Mouse (Mus musculus) frontal cortex, adult (tissue): ENCODE results near the gene 3110040N11Rik.
A peak's percentile ranks its signal among the peaks of the same experiment; 100 is the strongest.
"Not testable (repeated sequence)": the region's sequence is repeated elsewhere in the genome, so short reads cannot be mapped to it uniquely, and the experiment has no call there.

Experiments
- ATAC-seq: cut with Nextera tagmentation; 2 replicates; pipeline ENCODE4 v1.9.2; 2017; ENCODE audit warnings: mild to moderate bottlenecking, moderate library complexity, mixed read lengths; ENCODE audit not compliant: low TSS enrichment

3110040N11Rik gene

DNA sequence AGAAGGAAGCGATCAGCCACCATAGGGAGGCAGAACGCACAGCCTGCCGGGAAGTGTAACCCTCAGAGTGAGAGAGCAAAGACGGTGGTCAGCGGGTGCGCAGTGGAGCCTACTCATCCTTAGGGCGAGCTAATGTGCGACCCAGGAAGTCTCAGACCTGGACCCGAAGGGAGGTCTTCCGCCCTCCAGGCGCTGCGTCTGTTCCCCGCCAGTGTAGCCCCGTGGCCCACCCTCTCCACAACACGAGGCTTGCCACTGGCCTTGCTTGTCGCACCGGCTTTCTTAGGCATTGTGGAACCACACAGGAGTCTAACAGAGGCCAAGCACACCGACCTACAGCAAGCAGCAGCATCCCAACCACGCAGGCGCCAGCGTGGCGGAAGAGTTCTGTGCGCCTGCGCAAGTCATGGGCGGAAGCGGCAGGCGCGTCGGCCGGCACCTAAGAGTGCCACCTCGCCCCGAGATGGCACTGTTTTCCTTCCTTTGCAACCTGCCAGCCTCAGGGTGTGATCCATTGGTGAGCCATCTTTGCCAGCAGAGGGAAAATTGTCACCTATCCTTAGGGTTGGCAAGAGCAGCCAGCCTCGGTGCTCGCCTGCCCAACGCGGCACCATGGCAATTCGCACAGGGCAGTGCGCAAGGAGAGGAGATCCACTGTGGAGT lies at the start of gene 3110040N11Rik:
3110040N11Rik (minus strand) TSS at position 384 of the 663 bp plus-strand sequence.
- ATAC-seq, result peak; percentile 95

DNA sequence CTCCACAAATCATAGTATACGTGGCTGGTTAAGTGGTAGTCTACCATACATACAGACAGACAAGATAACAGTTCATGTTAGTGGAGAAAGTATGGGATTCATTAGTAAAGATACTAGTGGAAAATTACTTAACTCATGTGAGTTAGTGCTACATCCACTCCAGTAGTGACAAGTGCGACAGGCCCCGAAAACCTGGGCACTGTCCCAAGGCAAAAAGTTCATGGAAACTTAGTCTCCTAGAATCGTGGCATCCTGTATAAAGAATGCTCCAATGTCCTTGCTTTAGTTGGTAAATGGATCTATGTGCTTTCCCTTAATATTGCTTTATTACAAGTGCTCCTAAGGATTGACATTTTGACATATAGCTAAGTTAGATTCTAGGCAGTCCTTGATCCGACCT lies 48.5 kb upstream of the 3110040N11Rik start:
- not testable (repeated sequence) for ATAC-seq

DNA sequence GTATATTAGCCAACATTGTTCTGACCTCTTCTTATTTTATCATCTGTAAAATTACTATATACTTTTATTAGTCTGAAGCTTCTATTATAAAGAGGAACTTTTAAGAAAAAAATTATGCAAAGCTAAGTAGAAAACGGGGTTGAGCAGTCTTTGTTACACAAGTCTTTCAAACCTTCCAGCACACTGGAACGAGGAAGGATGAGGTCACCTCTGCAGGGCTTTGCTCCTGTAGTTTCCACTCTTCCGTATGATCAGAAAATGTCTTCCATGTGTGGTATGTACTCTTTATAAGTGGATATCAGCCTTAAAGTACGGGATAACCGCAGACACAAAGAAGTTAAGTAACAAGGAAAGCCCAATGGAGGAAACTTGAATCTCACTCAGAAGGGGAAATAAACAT lies 46.2 kb upstream of the 3110040N11Rik start:
- ATAC-seq, result no peak

DNA sequence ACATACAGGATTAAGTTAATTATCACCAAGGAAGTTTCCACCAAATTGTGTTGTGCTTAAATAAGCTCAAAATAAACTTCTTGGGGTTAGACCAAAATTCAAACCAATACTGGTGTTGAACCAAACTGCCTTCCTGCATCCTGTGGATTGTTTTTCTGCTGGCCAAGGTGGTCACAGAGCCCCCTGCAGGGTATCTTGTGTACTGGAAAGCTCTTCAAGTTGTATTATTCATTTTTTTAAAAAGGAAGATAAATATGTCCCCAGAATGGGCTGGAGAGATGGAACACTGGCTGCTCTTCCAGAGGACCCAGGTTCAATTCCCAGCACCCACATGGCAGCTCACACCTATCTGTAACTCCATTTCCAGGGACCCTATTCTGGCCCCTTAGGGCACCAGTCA lies 45.6 kb upstream of the 3110040N11Rik start:
- ATAC-seq, result no peak

DNA sequence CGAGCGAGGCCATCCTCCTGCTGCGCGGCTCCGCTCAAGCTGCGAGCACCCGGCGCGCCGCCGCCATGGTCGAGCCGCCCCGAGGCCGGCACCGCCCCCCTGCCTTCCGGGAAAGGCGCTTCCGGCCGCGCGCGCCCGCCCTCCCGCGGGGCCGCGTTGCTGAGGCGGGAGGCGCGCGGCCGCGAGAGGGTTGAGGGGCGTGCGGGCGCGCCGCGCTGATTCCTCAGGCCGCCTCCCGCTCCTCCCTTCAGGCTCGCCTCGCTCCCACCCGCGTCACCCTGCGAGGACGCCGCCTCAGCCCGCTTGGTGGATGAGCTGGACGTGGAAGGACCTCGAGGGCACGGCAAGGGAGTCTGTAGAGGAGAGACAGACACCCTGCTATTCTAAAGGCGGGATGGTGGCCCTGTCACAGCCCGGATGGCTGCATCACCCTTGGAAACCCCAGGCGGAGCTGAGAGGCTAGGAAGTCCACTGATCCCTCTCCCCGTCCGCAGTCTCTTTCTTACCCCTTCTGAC lies 40.2 kb upstream of the 3110040N11Rik start, which contains the start of gene Btbd1:
Btbd1 (minus strand) TSS at position 53 of the 516 bp plus-strand sequence.
- peak; percentile 84 for ATAC-seq

DNA sequence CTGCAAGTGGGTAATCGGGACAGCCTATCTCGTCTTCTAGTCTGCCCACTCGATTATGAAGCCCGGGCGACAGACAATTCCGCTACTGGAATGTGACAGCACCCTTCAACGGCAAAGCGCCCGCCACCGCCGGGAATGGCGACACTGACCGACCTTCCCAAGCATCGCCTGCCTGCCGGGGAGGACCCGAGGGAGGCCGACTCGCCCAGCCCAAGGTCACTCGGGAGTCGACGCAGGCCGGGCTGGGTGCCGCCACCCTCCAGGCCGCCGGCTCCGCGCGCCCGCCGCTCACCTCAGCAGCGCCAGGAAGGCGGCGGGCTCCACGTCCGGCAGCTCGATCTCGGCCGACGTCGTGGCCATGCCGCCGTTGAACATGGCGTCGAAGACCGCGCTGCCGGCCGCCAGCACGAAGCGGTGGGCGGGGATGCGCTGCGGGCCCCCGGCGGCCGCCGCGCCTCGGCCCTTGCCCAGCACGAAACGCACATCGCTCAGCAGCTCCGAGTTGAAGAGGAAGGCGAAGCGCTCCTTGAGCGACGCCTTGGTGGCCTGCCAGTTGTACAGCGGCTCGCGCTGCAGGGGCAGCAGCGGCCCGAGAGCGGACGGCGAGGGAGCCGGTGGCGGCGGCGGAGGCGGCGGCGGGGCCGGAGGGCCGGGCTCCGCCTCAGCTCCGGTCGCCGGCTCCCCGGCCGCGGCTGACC lies 39.6 kb upstream of the 3110040N11Rik start:
- ATAC-seq, result peak; percentile 58

DNA sequence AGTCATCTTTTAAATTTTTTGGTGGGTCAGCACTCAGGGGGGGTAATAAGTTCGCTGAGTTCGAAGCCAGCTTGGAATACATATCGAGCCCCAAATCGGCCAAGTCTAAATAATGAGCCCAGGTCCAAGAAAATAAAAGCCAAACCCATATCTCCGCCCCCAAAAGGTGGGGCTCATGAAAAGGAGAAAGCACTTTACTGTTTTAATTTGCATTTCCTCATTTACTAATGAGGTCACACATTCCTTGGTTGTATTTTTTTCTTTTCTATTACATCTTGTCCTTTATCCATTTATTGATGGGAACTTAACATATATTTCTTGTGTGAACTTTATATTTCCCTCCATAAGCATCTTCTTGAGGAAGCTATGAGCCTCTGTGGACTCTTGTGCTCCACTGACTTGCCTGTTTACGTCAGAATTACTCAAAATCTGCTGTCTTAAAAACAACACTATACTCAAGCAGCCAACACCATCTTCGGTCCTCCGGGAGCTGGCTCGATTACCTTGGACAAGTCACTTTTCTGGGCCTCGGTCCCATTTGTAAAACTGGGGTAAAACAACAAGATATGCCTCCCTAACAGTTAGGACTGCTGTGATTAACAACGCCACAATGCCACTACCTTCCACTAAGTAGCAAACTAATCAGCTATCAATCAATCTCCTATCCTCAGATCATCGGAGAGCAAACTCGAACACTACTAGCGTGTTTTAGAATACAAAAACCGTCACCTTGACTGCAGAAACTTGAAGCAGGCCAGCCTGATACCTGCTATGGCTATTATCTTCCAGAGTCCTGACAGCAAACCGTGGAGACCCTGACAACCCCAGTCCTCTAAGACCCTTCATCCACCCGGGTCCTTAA lies 38.8 kb upstream of the 3110040N11Rik start:
- no peak for ATAC-seq

DNA sequence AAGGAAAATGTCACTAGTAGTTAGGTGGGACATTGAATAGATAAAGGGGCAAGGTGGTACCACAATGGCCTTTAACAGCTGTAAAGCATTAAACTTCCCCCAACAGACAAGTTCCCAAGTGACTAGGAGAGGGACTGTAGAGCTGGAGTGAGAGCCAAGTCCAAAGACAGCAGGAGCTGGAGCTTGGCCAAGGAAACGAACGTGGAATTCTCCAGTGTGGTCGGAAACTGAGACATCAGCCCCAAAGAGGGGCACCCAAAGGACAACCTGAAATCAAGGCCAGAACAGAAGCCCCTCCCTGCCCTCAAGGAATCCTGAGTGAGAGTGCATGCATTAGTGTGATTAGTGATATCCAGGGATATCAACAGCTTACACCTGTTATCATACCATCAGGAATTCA lies 36.1 kb upstream of the 3110040N11Rik start:
- ATAC-seq, result no peak

DNA sequence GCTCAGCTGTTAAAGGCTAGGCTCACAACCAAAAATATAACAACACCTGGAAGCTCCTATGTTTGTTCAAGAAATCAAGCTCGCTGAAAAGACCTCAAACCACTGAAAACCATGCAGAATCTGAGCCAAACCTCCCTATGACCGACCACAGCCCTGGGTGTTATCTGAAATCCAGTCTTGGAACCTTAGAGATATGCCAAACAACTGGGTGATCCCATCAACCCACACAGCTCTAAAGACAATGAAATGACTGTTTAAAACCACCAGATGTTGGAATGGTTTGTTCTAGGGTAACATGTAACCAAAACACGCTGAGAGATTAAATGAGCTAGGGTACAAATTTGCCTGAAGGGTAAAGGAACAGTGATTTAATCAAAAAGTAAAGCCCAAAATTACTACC lies 35.6 kb upstream of the 3110040N11Rik start:
- no peak for ATAC-seq

DNA sequence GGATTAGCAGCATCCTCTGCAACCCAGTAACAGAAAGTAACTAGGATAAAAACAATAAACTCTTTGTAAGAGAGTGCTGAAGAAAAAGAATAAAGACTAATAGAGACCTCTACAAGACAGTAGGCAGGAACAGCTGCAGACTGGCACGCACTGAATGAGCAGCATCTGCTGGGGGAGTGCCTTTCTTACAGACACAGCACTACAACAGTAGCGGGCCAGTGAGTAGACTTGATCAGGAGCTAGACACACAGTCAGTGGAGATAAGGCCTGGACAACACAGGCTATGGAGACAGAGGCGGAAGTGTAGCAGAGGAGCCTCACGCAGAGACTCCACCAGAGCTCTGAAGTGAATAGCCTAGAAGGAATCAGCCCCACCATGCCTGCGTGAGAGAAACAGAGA lies 16.8 kb upstream of the 3110040N11Rik start:
- ATAC-seq, result no peak

DNA sequence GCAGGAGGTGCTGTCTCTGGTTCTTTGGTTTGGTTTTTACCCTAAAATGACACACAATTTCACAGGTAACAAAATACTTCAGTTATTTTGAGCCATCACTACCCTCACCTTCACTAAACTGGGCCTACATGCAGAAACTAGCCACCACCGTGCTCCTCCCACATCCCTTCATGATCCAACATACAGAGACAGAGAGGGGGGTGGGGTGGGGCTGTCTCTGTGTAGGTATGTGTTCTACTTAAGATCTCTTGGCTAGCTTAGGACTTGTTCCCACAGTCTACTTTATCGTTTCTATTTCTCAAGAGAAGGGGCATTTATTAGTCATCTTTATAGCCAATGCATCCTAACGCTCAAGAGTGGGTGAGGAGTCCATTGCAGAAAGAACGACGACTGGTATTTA lies 742 bp downstream of the 3110040N11Rik start:
- peak; percentile 42; the same call in 1 of the 2 replicates for ATAC-seq

DNA sequence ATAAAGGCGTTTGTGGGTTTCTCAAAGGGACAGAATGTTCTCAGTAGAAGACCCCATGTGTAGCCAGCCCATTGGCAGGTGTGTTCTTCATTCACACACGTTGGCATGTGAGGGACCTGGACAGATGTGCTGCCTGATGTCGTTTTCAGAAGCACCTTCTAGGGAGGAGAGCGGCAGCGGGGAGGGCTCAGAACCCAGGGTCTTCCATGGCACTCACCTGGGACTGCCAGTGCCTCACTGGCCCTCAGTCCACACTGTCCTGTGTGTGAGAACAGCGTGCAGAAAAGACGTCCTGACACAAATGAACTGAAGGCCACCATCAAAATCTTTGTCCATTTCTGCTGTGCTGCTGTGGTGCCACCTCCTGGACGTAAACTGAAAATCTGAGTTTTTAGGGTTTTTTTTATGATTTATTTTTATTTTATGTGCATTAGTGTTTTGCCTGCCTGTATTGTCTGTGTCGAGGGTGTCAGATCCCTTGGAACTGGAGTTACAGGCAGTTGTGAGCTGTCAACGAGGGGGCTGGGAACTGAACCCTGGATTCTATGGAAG lies 11.5 kb downstream of the 3110040N11Rik start:
- no peak for ATAC-seq

DNA sequence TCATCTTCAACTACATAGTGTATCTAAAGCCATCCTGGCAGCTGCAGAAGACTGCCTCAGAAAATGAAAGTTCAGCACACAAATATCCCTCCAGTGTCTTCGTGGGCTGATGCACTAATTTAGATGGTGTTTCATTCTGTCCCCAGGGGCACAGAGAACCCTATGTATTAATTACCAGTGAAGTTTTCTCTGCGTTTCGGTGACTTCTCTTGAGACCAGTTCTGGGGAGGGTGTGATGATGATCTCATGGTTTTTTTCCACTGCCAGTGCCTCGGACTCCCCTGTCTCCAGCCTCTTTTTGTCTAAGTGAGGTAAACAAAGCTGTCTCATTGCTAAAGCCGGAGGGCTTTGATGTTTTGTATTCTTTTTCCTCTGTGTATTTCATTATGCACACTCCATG lies 14.0 kb downstream of the 3110040N11Rik start:
- peak; percentile 31; the same call in 1 of the 2 replicates for ATAC-seq

DNA sequence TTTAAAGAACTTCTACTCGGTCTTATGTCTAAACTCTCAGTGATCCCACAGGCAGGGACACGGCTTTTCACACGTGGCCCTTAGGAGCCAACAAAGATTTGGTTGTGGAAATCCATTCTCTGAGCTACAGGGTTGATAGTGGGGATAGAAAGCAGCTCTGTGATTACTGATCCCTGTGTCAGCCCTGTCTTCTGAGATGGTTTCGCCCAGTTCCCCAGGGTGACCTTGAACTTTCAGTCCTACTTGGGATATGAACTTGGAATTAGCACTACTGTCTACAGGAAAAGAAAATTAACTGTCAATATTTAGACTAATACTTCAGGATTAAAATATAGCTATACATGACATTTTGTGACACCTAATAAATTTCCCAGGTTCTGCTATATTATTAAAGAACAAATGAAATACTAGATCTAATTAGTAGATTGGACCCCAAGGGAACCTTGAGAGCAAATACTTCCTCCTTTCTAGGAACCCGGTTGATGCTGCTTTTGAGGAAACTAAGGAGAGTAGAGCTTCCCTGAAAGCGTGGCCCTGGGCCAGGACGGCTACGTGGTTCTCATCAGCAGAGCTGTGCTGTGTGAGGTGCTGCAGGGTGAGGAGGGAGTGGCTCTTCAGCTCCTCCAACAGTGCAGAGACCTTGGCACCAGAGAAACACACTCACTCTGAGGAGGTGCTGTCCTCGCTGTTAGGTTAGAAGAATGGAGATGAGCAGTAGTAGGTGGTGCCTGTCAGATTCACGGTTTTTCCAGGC lies 16.3 kb downstream of the 3110040N11Rik start:
- ATAC-seq, result peak; percentile 45; the same call in 1 of the 2 replicates

DNA sequence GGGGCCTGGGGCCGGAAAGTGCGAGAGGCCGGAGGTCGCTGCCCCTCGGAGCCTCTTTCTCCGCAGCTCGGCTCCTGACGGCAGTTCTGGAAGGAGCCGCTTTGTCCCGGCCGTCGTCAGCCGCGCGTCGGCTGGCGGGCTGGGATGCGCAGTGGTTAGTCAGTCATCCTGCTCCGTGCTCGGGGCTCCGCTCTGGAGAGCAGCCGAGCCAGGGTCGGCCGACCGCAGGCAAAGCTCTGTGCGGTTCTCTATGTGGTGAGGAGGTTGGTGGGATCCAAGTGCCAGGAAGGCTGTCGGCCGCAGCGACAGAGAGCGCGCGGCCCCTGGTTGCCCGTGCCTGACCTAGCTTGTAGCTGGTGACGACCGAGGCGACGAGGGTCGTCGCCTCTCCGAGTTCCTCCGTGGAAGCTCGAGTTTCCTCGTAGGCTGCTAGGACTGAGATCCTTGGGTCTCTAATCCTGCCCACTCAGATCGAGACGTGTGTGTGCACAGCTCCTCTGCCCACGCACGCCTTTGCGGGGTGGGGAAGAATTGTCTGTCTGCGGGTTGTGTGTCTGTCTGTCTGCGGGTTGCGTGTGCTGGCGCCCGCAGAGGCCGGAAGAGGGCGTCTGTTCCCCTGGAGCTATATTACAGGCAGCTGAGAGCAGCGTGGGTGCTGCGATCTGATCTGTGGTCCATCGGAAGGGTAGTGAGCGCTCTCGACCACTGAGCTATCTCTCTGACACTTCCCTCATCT lies 26.0 kb downstream of the 3110040N11Rik start:
- ATAC-seq, result peak; percentile 44

DNA sequence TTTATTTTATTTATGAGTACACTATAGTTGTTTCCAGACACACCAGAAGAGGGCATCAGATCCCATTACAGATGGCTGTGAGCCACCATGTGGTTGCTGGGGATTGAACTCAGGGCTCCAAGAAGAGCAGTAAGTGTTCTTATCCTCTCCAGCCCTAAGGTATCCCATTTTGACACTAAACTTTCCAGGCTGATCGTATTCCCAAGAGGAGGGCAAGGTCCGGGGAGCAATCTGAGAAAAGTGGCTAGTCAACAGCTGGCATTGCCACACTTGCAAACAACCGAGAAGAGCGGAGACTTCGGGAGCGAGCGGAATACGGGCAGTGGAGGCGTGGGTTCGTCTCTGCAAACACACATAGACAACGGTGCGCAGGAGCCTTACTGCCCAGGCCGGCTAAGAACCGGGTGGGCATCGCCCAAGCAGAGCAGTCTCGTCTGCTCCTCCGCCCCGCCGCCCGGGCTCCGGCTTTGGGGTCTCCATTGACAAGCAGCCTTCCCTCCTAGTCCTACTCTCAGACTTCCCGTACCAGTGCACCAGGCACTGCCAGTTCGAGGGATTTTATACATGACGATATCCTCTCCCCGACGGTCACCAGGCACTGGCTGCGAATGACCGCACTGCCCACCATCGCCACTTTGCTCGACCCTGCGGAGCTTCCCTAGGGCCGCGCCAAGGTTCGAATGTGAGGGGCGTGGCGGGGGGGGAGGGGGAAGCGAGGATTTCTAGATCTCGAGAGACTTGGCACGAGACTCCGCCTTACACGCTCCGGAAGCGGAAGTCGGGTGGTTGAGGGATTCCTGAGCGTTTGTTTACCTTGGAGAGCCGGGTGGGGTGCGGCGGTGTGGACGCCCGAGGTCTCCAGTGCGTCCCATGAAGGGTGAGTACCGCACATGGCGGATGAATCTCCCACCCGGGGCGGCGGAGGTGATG lies 26.8 kb downstream of the 3110040N11Rik start, which contains the start of gene Ramac:
Ramac (plus strand) TSS at position 746 of the 930 bp plus-strand sequence.
- peak; percentile 97 for ATAC-seq

DNA sequence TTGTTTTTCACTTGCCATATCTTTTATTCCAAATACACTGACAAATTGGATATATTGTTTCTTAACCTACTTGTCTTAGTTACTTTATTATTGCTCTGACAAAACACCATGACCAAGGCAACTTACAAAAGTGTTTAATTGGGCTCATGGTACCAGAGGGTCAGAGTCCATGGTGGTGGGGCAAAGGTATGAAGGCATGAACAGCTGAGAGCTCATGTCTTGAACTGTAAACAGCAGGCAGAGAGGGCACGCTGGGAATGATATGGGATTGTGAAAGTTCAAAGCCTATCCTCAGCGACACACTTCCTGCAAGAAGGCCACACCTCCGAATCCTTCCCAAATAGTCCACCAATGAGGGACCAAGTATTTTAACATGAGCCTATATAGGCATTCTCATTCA lies 41.3 kb downstream of the 3110040N11Rik start:
- ATAC-seq, result no peak

DNA sequence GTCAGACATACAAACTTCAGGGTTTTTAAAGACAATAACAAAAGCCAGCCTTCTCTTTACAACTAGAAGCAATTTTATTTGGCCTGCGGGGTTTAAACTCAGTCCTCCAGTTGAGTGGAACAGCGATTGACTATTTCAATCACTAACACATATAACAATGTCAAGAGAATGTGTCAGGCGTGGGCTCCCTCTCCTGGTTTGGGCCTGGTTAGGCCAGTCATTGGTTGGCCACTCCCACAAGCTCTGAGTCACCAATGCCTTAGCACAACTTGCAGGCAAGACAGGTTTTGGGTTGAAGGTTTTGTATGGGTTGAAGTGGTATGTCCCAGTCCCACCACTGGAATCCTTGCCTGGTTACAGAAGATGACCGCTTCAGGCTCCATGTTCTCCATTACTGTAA lies 45.1 kb downstream of the 3110040N11Rik start:
- no peak for ATAC-seq

DNA sequence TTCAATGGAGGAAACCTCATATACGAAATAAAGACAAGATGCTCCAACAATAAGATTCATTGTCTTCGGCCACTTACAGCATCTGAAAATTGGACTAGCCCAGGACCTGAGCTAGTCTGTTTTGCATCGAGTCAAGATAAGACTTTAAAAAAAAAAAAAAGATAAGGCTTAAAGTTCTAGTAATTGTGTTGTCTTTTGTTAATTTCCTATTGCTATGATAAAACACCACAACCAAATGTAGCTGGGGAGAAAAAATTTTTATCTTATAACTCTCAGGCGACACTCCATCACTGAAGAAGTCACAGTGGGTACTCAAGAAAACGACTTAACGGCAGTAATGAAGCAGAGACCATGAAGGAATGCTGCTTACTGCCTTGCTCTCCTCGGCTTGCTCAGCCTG lies 49.3 kb downstream of the 3110040N11Rik start:
- no peak for ATAC-seq
